Mouse (Mus musculus): ENCODE results near the gene Il4i1. TPM values are rescaled to one million over a fixed set of nuclear protein-coding genes. Genes with fewer than 3 reads are reported as not detected.

The Il4i1 gene
- total RNA-seq (2015; ENCODE audit: low replicate concordance) = 0.72 and 2.1 TPM in 2 replicates
- total RNA-seq (2017; ENCODE audit: low replicate concordance) = 2.6 and 3.1 TPM in 2 replicates

DNA sequence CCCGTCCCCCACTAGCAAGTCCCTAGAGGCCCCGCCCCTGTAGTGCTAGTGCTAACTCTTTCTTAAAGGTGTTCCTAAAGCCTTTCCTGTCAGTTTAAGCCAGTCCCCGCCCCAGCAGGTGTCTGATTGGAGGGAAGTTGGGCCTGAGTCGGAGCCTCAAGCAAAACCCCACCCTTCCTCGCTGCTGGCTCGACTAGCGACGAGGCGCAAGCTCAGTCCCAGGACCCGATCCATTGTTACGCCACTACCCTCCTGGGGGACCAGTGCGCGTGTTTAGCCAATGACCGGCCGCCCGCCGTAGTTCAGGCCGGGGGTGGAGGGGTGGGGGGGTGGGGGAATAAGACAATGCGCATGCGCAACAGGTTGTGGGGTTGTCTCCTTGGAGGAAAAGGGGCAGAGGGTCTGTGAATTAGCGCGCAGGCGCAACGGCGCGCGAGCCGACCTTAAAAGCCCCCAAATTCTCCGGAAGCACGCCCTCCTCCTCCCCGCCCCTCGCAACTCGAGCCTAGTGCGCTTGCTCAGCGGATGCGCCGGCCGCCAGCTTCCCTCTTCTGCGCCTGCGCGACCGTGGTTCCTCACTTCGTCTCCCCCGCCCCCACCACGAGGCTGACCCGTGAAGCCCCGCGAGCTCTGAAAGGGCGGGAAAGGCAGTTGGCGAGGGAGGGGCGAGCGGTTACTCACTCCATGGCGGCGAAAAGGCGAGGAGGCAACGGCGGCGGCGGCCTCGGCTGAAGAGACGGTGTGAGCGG lies at the start of gene Il4i1, which contains the start of gene Nup62:
Il4i1 (plus strand) TSS at position 667 of the 749 bp plus-strand sequence.
Nup62 (plus strand) TSS at position 368 of the 749 bp plus-strand sequence.
- ATAC-seq (replicated peaks; ENCODE audit: low FRiP score, poor library complexity, severe bottlenecking) = peak; percentile 90

DNA sequence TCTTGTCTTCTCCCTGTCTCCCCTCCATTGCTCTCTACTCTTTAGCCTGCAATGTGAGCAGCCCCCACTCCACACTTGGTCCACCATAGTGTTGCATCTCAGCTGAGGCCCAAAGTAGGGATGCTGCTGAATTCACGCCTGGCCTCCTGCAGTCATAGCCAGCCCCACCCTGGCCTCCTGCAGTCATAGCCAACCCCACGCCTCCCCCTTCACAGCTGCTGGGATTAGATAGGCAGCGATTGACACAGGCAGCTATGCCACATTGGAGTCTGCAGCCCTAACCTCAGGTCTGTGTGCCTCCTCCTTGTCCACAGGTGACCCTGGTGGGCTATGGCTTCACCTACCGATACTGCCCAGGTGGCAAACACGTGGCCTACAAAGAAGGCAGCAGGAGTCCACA lies 48.1 kb upstream of the Il4i1 start:
- ATAC-seq (replicated peaks; ENCODE audit: low FRiP score, poor library complexity, severe bottlenecking) = peak; percentile 55; the same call in 1 of the 2 replicates

DNA sequence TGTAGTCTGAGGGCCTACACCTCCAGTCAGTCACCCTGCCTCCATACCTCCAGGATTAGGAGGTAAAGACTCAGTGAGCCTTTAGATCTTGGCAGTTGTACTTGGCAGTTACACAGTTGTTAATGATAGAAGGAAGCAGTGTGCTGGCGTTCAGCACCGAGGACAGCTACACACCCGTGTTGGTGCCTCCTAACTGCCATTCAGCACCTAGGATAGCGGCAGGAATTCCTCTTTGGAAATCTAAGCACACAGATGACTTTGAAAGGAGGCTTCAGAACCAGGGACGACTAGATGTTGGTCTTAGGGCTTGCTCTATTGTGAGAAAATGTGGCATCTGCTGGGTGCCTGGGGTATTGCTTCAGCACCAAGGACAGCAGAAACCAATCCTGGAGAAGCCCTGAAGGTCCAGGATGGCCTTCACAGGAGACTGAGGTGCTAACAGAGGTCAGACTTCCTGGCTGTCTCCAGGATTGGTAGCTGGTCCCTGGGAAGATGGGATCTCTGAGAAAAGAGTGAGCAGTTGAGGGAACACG lies 46.1 kb upstream of the Il4i1 start:
- no peak for ATAC-seq (replicated peaks; ENCODE audit: low FRiP score, poor library complexity, severe bottlenecking)

GRCm38 (mm10) chr7:44772591-44773204 lies 43.5 kb upstream of the Il4i1 start:
- ATAC-seq (replicated peaks; ENCODE audit: low FRiP score, poor library complexity, severe bottlenecking) = peak; percentile 57

DNA sequence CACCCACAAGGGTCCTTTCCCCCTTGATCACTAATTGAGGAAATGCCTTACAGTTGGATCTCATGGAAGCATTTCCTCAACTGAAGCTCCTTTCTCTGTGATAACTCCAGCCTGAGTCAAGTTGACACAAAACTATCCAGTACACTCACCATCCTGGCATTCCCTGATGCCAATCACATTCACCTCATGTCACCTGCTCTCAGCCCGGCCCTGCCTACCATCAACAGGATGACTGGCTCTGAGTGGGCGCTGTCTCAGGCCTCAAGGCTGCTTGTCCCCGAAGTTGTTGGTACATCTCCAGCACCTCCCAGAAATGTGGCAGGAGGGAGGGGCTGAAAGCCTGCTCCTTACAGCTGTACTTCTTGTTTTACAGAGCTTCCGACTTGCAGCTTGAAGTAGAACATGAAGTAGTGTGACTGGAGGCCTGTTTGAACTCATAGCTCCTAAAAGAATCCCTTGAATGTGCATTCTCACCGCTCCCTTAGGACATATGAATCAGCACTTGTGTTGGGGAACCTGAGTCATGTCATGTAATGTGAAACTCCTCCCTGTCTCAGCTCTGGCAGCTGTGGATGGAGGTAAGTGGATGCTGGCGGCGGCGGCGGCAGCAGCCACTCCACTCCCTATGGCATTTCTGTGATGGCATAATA lies 39.2 kb upstream of the Il4i1 start:
- no peak for ATAC-seq (replicated peaks; ENCODE audit: low FRiP score, poor library complexity, severe bottlenecking)

DNA sequence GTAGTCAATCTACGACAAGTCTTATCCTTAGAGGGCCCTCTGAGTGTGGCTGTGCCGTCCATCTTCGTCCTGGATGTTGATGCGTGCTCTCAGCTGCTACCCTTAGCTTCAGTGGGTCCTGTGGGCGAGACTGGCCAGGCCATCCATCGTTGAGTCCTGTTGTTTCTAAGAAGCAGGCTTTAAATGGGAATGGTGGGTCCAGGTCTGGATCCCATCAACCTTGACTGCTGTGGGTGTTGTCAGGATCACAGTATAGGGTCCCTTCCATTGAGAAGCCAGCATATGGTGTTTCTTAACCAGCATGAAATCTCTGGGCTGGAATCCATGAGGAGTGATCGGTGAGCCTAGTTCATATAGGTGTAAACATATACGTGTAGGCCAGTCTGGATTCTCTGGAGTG lies 36.1 kb upstream of the Il4i1 start:
- no peak for ATAC-seq (replicated peaks; ENCODE audit: low FRiP score, poor library complexity, severe bottlenecking)

GRCm38 (mm10) chr7:44789531-44789930 lies 26.7 kb upstream of the Il4i1 start:
- 0 out of 2 replicates have a peak, but pooled peaks have one; percentile 20 for ATAC-seq (replicated peaks; ENCODE audit: low FRiP score, poor library complexity, severe bottlenecking)

DNA sequence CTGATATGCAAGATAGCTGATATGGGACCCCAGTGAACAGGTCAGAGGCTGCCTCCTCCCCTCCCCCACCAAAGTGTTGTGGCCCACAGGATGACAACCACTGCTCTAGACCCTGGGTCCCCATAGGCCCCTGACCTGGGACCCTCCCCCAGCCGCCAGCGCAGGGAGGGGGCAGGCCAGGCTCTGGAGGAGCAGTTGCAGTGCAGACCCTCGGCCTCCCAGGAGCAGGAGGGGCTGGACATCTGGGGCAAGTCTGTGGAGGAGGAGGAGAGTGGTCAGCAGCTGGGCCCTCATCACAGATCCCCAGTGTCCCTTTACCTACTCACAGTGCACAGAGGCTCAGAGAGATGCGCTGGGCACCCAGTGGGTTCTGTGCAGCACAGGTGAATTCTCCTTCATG lies 26.1 kb upstream of the Il4i1 start:
- ATAC-seq (replicated peaks; ENCODE audit: low FRiP score, poor library complexity, severe bottlenecking) = no peak

GRCm38 (mm10) chr7:44792781-44793180 lies 23.4 kb upstream of the Il4i1 start:
- no peak for ATAC-seq (replicated peaks; ENCODE audit: low FRiP score, poor library complexity, severe bottlenecking)

GRCm38 (mm10) chr7:44808927-44809326 lies 7.3 kb upstream of the Il4i1 start:
- no peak for ATAC-seq (replicated peaks; ENCODE audit: low FRiP score, poor library complexity, severe bottlenecking)

- ATAC-seq (replicated peaks; ENCODE audit: low FRiP score, poor library complexity, severe bottlenecking) = no peak
Measured at GRCm38 (mm10) chr7:44809466-44809865, 6.7 kb upstream of the Il4i1 start.

DNA sequence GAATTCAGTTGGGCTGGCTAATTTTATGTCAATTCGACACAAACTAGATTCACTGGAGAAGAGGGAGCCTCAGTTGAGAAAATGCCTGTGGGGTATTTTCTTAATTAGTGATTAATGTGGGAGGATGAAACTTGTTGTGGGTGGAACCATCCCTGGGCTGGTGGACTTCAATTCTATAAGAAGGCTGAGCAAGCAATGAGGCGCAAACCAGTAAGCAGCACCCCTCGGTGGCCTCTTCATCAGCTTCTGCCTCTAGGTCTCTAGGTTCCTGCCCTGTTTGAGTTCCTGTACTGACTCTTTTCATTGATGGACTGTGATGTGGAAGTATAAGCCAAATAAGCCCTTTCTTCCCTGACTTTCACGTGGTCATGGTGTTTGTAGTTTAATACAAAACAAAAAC lies 5.8 kb upstream of the Il4i1 start:
- ATAC-seq (replicated peaks; ENCODE audit: low FRiP score, poor library complexity, severe bottlenecking) = no peak

- ATAC-seq (replicated peaks; ENCODE audit: low FRiP score, poor library complexity, severe bottlenecking) = no peak
Measured at GRCm38 (mm10) chr7:44810819-44811557, 5.2 kb upstream of the Il4i1 start.

- no peak for ATAC-seq (replicated peaks; ENCODE audit: low FRiP score, poor library complexity, severe bottlenecking)
Measured at GRCm38 (mm10) chr7:44812651-44813325, 3.4 kb upstream of the Il4i1 start.

DNA sequence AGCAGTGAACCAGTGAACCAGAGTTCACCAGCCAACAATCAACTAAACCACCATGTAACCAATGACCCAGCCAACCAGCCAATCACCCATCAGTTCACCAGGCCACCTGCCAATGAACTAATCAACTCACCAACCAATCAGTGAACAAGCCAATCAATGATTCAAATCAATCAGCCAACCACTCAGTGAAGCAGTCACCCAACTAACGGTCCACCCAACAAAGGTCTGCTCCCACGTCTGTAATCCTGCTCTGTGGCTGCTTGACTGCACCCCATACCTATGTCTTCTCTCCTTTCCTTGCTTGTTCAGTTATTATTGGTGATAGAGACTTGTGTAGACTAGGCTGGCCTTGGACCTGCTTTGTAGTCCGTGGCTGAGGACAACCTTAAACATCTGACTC lies 2.2 kb upstream of the Il4i1 start:
- ATAC-seq (replicated peaks; ENCODE audit: low FRiP score, poor library complexity, severe bottlenecking) = no peak

GRCm38 (mm10) chr7:44814423-44814822 lies 1.8 kb upstream of the Il4i1 start:
- no peak for ATAC-seq (replicated peaks; ENCODE audit: low FRiP score, poor library complexity, severe bottlenecking)

DNA sequence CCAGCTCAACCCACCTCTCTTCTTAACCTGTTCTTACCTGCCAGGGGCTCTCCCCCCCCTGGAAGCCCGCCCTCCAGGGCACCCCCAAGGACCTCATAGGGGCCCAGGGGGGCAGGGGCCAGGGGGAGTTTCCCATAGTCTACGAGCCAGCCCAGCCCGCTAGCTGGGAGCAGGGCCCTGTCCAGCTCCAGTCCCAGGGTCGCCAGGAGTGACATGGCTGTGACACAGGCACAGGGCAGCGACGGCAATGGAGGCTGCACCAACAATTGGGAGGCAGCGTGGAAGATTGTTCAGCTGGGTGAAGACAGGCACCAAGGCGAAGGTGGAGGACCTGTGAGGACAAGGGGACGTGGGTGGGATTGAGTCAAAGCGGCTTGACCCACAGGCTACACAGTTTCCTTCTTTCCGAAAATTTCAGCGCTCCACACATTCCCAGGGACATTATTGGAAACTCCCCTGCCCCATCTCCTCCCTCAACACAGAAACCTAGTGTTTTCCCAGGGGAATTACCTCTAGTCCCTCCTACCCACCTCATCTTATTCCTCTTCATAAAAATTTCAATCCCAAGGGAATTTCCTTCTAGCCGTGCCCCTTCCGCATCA lies 1.1 kb upstream of the Il4i1 start:
- no peak for ATAC-seq (replicated peaks; ENCODE audit: low FRiP score, poor library complexity, severe bottlenecking)

DNA sequence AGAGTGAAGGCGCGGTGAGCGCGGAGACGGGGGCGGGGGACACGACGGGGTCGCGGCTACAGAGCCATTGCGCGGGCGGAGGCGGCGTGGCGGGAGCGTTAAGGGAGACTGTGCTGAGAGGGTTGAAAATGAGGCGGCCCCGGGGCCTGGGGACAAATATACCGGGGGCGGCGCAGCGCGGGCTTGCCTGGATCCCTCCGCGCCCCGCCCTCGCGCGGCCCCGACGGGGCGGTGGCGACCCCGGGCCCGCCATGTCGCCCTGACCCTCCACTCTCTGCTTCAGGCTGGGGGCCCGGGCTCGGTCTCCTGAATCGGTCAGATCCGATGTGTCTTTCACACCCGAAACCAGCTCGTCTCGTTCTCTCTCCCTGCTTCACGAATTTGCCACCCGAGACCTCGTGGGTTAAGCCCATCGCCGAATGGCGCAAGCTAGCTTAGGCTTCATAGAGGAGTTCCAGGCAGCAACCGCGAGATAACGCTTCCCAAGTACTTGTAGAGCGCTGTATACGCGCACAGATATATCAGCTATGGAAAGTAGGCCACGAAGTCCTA lies 359 bp downstream of the Il4i1 start, which contains the start of gene Atf5:
Atf5 (minus strand) TSS at position 189 of the 552 bp plus-strand sequence.
- ATAC-seq (replicated peaks; ENCODE audit: low FRiP score, poor library complexity, severe bottlenecking) = peak; percentile 44

All from erythroid progenitor cell, adult 5-6 weeks (primary cell).